Mouse (Mus musculus) frontal cortex, postnatal 36 days (tissue): ENCODE data around the gene Secisbp2.

Experiments used
- DNase-seq, 2 experiments: peaks; one replicate each; pipeline ENCODE4 v3.0.0; 2022; ENCODE audit warnings: low spot score in 2 of 2

Gene Secisbp2

DNA sequence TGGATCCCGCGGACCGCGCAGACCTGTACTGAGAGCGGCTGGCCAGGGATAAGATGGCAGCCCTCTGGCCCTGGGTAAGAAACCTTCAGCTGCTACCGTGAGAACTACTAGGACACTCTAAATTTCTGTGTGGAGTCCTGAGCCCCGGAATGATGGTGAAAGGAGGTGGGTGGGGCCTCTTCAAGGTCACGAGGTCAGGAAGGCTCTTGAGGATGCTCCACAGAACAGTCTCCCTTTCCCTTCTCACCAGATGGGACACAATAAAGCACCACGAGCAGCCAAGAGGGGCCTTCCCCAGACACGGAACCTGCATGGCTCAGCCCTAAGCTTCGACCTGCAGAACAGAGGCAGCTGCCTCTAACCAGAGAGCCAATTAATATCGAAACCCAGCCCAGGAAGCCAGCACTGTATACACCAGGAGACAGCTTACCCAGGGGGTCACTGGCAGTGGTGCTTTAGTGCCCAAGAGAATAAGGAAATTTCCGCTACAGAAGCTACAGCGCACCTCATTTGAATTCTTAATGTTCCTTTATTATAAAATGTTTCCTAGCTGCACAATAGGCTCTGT lies 80.7 kb downstream of the Secisbp2 start:
- no peak for DNase-seq
